Mouse (Mus musculus) G1E (cell line): ENCODE measurements at regions not wholly inside any gene's neighbourhood (a gene's known extent, or its start where the extent isn't known, plus 50 kb on each side); places are given as distances from the start of the nearest gene placed in this dataset.

ENCODE experiments used
- CTCF ChIP-seq: IDR thresholded peaks from 2 replicates; pipeline ENCODE4 v1.5.1; 2012; ENCODE audit warnings: low read depth, low read length, inconsistent platforms, mixed read lengths
- GATA2 ChIP-seq: IDR thresholded peaks from 2 replicates; pipeline ENCODE4 v1.6.1; 2012; ENCODE audit warnings: low read depth, low read length, inconsistent platforms, borderline replicate concordance
- POLR2AphosphoS5 ChIP-seq: IDR thresholded peaks from 2 replicates; pipeline ENCODE4 v1.6.1; 2012; ENCODE audit warnings: low read depth, low read length, inconsistent platforms; ENCODE audit not compliant: insufficient replicate concordance
- TAL1 ChIP-seq: conservative IDR thresholded peaks from 2 replicates; pipeline ENCODE4 v1.6.1; 2012; ENCODE audit warnings: low read depth, low read length, inconsistent platforms, mixed read lengths

DNA sequence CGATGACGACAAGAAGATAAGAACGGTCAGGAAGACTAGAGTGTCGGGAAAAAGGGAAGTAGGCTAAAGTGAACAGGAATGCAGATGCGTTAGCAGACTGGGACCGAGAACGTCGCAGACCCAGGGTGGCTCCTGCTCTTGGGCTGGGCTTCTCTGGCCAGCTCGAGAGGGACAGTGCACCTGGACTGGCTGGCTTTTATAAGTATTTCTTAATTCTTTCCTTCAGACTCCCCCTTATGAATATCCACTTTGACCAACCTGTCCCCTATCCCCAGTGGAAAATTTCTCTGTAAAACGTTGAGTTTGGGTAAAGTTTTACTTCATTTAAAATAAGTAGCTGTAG, 96.1 kb upstream of the Fam174b start:
- TF ChIP-seq CTCF (no peak), TAL1 (no peak), POLR2AphosphoS5 (no peak), GATA2 (no peak)
